Mouse (Mus musculus) subcutaneous adipose tissue, adult 2 months (tissue): Measurements from ENCODE around the gene Itih5. TPM values are rescaled to one million over a fixed set of nuclear protein-coding genes. Genes with fewer than 3 reads are reported as not detected.

Source experiments
- polyA plus RNA-seq: library from polyadenylated mRNA; depleted of rRNA; stranded (reverse); fragments of >200 nt; gene quantifications from 2 replicates; pipeline ENCODE4 v1.2.3, GENCODE M21; 2012; ENCODE audit warnings: low replicate concordance; rRNA removed

The Itih5 gene
- polyA plus RNA-seq, result 61.5 and 123 TPM in 2 replicates

GRCm38 (mm10) chr2:10153201-10154075 lies at the start of gene Itih5:
Gene Itih5 (plus strand): TSS chr2:10153571.

GRCm38 (mm10) chr2:10131296-10131695 lies 22.1 kb upstream of the Itih5 start, which contains the start of gene Itih2:
Gene Itih2 (minus strand): TSS chr2:10131396.

Other genes starting within 250 kb of the Itih5 start
- 4.6 and 5.7 TPM in 2 replicates for gene Taf3, start 105.0 kb upstream of the Itih5 start, polyA plus RNA-seq
- gene Atp5c1, start 73.1 kb upstream of the Itih5 start, polyA plus RNA-seq, result 393 and 570 TPM in 2 replicates
- 3.6 and 4.7 TPM in 2 replicates for gene Kin, start 73.0 kb upstream of the Itih5 start, polyA plus RNA-seq
- gene Itih2, start 22.2 kb upstream of the Itih5 start, polyA plus RNA-seq, result 0.19 and 0.46 TPM in 2 replicates
- 0.14 and 0.42 TPM in 2 replicates for gene Sfmbt2, start 216.9 kb downstream of the Itih5 start, polyA plus RNA-seq